Mouse (Mus musculus) fat pad, adult 2 months (tissue): ENCODE results near the gene Dnajc4.
A peak's percentile ranks its signal among the peaks of the same experiment; 100 is the strongest.

ENCODE experiments used
- DNase-seq: peaks from one replicate; pipeline ENCODE4 v3.0.0-alpha.2; 2011; ENCODE audit warnings: low read depth, low spot score; ENCODE audit errors: extremely low read depth

Gene Dnajc4

GRCm38 (mm10) chr19:6975537-6976521 lies 16.5 kb downstream of the Dnajc4 start, which contains the start of gene Plcb3:
Plcb3 (minus strand) TSS chr19:6976470.
- no peak for DNase-seq

DNA sequence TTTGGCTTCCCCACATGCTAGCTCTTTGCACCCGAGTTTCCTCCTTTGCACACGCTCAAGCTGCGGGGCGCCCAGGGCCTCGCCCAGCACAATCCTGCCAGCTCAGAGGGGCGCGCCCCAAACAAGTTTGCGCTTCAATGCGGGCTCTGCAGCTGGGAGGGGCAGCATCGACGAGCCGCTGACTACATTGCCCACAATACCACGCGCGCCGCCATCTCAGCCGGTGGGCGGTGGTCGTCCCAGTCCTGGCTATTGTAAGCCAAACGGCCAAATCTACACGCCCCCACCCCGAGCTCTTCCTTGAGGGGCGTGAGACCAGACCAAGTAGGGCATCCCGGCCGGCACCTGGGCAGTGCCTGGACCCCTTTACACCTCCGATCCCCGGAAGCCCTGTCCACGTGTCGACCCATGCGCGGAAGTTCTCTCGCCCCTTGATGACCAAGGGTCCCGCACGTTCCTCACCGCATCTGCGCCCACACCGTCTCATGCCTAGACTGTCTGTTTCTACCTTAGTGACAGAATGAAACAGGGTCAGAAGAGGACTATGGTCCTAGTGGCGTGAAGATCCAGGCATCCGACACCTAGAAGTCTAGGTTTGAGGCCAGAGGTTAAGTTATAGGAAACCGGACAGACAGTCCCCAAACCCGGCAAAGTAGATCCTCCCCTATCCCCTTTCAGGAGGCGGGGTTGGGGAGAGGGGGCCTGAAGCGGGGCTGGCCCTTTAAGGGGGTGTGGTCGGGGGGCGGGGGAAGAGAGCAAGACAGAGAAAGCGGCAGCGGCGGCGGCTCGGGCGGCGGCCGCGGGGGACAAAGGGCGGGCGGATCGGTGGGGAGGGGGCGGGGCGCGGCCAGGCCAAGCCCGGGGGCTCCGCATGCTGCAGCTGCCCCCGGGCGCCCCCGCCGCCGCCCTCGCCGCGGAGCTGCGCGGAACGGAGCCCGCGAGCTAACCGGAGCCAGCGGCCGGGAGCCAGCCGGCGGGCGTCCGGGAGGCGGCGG lies 17.9 kb downstream of the Dnajc4 start, which contains the start of gene Ppp1r14b:
Gene Ppp1r14b, plus strand, starts transcription at position 758 of the 995 bp plus-strand sequence.
- DNase-seq, result no peak

DNA sequence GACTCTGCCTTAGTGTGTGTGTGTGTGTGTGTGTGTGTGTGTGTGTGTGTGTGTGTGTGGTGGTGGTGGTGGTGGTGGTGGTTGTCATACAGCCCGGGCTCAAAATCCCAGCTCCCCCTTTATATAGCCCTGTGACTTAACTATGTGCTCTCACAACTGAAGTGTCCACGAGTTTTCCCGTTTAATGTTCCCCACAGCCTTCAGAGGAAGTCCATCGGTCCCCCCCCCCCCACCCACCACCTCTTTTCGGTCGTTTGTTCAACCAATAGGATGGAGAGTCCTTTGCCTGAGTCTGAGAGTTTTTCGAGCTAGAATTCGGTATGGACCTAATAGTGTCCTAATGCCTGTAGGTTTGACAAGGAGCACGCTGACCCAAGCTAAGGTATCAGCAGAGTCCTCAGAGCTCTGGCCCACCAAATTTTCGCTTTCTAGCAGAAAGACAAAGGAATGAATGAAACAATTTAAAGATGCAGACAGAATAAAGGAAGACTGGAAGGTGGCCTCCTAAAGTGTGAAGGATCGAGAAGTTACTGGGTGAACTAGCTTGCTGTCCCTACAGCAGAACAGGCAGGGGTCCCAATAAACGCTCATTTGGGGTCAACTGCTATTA lies 18.7 kb downstream of the Dnajc4 start:
- no peak for DNase-seq

DNA sequence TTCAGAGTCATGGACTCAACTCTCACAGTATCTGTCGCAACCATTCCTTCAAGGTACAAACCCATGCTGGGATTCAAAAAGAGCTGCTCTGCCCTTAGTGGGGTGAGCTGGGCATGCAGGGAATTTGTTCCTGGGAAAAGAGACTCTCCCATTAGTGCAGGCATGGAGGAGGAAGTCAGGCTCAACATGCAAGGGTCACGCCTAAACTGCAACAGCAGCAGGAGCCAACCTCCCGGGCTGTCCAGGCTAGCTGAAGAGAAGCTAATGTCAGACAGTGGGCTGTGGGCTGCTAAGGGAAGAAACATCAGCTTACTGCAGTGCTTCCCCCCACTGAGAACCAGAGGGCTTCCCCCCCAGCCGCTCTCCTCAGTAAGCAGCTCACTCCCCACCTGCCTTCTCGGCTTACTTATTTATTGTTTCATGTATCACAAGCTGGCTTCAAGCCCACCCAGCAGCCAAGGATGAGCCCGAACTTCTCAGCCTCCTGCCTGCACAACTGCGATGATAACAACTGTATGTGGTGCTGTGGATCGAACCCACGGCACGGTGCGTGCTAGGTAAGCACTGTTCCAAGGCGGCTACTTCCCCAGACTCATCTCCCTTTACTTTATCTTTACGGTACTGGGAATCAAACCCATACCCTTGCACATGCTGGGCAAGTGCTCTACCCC lies 20.0 kb downstream of the Dnajc4 start:
- DNase-seq, result no peak

GRCm38 (mm10) chr19:6971644-6972043 lies 20.7 kb downstream of the Dnajc4 start:
- no peak for DNase-seq

- no peak for DNase-seq
Observed at GRCm38 (mm10) chr19:6970460-6971085, 21.8 kb downstream of the Dnajc4 start.

DNA sequence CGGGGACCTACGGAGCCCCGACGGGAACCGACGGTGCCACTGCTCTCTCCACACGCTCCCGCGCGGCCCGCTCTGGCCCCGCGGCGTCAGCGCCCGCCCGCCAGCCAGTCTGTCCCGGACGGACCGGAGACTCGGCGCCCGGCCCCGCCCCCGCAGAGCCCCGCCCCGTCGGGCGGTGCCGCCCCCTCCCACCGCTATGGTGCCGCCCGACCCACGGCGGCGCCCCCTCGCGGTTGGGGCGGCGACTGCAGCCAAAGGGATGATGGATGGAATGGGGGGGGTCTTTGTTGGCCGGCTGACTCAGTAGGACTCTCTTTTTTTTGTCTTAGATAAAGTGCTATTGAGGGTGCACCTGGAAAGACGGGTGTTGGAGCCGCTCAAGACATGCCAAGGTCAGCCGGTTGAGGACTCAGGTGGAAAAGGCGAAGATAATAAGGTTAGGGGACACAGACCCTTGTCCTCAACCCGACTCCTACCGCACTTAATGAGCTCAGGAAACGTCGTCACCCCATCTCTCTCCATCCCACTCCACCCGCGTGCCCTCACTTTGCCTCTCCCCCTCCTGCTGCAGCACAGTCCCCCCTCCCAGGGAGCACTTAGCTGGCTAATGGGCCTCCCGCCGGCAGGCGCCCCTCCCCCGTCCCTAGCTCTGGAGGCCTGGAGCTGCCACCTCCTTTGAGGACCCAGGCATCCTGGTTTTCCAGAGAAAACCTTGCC lies 22.5 kb downstream of the Dnajc4 start:
- no peak for DNase-seq

- DNase-seq, result no peak
Observed at GRCm38 (mm10) chr19:6969291-6969664, 23.1 kb downstream of the Dnajc4 start.

DNA sequence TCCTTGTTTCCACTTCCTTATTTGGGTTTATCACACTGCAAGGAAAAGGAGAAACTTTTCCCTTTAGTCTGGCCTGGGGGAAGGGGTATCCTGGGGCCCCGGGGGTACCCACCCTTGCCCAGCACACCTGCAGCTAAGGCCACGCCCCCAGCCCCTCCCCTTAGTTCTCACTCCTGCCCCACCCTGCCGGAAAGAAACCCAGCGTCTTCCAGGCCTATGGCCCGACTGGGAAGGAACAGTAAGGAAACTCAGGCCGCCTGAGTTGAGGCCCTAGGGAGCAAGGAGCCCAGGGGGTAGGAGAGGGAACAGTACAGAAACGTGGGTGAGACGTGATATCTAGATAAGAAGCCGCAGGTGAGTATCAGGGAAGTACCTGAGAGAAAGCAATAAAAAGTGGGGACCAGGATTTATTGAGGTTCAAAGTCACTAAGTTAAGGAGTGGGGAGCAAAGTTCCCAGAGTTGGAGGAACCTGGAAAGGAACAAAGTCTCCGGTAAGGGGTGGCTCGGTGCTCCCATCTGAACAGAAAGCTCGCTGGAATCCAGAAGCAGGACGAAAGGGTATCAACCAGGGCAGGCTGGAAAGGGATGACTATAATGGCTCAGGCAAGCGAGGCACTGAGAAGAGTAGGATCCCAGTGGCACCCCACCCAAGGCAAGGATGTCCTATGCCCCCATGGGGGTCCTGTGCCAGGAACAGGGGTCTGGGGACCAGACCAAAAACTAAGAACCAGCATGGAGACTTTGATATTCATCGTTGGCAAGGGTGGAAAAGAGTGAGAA lies 23.7 kb downstream of the Dnajc4 start:
- DNase-seq, result no peak

- no peak for DNase-seq
Observed at GRCm38 (mm10) chr19:6956461-6956860, 35.9 kb downstream of the Dnajc4 start.

GRCm38 (mm10) chr19:6955424-6955823 lies 36.9 kb downstream of the Dnajc4 start:
- DNase-seq, result no peak

GRCm38 (mm10) chr19:6954046-6954445 lies 38.3 kb downstream of the Dnajc4 start:
- DNase-seq, result no peak

DNA sequence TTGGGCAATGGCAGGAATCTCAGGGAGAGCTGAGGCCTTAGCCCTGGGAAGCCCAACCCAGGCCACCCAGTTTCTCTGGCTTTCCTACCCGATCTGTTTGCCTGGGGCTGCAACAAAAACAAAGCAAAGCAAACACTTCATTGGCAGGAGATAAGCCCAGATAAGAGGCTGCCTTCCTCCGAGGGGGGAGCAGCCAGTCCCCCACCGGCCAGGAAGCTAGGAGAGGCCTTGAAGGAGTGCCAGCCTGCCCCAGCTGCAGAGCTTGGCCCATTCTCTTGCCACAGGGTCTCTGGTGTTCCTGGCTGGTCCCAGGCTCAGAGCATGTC lies 39.7 kb downstream of the Dnajc4 start:
- no peak for DNase-seq

DNA sequence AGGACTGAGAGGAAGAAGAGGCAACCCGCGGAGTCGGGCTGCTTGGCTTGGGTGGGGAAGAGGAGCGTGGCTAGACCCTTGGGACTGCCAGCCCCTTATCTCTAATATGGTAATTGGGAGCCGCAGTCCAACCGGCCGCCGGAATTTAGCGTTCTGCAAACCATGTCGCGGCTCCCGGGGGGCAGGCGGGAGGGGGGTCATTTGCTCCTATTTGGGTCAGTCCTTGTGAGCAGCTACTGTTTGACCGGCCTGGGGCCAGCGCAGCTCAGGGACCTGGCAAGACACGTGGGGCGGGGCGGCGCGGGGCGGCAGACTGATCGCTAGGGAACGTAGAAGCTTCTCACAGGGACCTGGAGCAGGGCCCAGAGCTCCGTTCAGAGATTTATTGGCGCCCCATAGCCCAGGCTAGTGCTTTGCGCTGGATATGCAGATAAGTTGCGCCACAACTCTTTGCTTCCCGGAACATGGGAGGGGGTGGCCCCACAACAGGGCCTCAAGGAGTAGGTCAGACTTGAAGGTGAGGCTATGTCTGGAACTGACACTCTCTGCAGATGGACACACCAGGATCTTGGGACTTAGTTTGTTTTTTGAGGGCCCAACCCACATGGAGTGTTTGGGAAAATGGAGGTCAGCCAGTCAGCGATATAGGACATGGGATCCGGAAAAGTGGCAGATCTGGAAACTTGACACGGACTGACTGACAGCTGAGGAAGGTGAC lies 40.2 kb downstream of the Dnajc4 start:
- peak; percentile 66 for DNase-seq

DNA sequence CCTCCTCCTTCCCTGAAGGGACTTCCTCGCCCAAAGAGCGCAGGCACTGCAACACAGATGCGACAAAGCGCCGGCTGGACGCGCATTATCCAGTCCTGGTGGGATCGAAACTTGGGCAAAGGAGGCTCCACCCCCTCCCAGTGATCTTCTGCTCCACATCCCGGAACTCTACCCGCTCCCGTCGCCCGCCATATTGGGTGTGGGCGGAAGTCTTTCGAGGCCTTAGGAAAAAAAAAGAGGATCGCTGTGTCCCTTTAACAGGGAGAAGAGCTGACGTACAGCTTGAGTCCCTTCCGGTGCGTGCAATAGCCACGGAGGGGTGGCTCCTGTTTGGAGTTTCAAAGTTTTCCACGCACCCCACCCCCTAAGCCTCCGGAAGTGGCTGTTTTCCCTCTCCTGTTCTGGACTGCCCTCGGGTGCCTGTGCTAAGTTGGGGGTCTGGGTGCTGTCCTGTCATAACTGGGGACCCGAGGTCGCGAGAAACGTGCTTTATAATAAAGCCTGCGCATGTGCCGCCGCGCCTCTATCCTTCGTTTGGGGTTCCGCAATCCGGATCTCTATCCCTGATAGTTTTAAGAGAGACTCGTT lies 40.9 kb downstream of the Dnajc4 start:
- peak; percentile 68 for DNase-seq

- no peak for DNase-seq
Observed at GRCm38 (mm10) chr19:6950613-6951153, 41.7 kb downstream of the Dnajc4 start.

DNA sequence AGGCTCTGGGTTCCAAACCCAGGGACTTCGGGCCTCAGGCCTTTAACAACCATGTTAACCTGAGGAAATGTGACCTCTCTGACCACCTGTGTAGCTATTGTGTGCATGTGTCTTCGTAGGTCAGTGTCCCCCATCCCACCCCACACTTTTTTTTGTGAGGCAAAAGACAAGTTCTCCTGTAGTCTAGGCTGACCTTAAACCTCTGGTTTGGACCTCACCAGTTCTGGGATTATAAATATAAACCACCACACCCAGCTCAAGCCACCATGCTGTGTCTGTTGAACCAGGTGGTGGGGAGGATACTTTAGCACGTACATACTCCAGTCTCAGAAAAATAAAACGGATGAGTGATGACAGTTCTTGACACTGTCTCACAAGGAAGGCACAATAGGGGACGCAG lies 42.4 kb downstream of the Dnajc4 start:
- DNase-seq, result no peak
